Mouse (Mus musculus) ovary, postnatal 10 days (tissue): ENCODE results near the gene Tas2r125.
"Not testable (repeated sequence)": the region's sequence is repeated elsewhere in the genome, so short reads cannot be mapped to it uniquely, and the experiment has no call there.

Experiments used
- DNase-seq: peaks from one replicate; pipeline ENCODE4 v3.0.0; 2022; ENCODE audit warnings: low spot score

Tas2r125 gene

DNA sequence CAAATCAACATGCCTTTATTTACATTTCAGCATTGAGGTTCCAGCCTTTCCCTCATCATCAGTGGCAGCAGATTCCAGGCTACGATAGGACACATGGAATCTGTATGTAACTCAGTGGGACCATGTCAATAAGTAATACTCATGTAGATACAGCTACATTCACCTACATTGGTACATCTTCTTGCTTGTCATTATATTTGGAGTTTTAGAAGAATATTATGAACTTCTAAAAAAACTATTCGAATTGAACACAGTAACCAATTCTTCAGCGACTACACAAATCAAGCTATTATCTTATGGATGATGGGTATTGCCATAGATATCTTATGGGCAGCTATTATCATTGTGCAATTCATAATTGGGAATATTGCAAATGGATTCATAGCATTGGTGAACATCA, at the start of gene Tas2r125:
Gene Tas2r125 (plus strand): TSS at position 301 of the 400 bp plus-strand sequence.
- no peak for DNase-seq

DNA sequence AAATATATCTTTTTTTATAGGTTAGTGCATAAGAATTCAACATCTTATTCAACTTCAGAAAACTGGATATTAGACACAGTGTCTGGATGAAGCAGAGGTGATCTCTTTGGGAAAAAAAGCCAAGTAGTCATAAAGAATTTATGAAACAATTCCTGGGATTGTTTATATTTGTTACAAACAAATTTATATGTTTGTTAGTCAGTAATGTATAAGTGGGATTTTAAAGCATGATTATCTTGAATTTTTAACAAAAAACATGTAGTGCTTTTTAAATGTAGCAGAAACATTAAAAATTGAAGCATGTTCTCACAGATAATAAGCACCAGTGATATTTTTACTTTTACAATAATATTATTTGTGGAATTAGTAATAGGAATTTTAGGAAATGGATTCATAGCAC, 41.7 kb upstream of the Tas2r125 start, which contains the start of gene Tas2r110:
Gene Tas2r110 (plus strand): TSS at position 301 of the 400 bp plus-strand sequence.
- no peak for DNase-seq

DNA sequence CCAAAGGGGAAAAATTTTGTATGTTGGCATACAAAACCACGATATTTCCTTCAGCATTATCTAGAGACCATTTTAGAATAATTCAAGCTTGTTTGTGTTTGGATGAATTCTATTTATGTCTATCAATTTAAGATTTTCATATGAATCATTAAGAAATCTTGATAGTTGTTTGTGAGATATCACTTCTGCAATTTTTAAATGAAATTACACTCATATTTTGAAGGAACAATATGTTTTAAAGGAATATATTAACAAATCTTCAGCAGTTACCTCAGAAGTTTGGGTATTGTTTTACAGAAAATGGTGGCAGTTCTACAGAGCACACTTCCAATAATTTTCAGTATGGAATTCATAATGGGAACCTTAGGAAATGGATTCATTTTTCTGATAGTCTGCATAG, 16.7 kb upstream of the Tas2r125 start, which contains the start of gene Tas2r113:
Gene Tas2r113 (plus strand): TSS at position 301 of the 400 bp plus-strand sequence.
- DNase-seq, result no peak

DNA sequence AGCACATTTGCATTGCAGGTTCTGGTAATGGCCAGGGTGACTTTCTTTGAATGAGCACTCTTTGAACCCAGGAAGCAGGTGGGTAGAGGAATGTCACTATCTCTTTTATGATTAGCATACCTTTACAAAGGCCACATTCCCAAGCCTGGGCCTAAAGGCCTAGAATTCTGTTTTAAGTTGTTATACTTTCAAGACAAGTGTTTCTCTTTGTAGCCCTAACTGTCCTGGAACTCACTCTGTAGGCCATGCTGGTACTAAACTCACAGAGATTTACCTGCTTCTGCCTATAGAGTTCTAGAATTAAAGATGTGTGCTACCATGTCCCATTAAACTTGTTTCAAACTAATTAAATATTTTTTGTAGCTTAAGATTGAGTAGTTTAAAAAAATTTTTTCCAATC, 31.9 kb downstream of the Tas2r125 start:
- DNase-seq, result not testable (repeated sequence)

DNA sequence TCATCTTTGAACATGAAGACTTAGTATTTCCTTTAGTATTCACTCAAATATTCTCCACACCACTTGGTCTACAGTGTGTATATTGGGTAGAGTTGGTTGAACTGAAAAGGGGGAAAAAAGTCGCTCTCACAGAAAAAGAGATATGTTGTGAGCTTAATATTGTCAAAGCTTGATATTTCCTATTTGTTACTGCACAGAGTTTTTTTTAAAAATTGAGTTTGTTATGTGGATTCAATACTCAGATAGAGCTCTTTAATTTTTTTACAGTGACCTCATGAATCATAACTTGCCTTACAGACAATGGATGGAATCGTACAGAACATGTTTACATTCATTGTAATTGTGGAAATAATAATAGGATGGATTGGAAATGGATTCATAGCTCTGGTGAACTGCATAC, 41.4 kb downstream of the Tas2r125 start, which contains the start of gene Tas2r129:
Gene Tas2r129 (plus strand): TSS at position 301 of the 400 bp plus-strand sequence.
- no peak for DNase-seq

DNA sequence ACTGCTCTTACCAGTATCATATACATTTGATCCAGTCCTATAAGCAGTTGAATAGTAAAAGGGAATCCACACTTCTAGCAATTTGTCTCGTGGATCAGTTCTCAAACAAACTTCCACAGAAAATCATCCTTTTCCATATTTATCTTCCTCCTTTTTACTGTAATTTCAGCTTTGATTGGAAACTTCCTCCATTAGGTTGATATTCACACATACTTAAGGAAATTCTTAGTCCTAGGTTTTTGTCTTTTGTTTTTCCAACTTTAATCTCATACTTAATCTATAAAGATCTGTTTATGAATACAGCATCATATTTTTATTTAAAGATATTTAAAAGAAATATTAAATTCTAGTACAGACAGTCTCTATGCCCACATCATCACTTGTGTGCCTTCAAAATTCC, 48.4 kb downstream of the Tas2r125 start, which contains the start of gene Tas2r131:
Gene Tas2r131 (minus strand): TSS at position 101 of the 400 bp plus-strand sequence.
- no peak for DNase-seq
